Mouse (Mus musculus): ENCODE results near the gene Hist1h4h. TPM values are rescaled to one million over a fixed set of nuclear protein-coding genes. Genes with fewer than 3 reads are reported as not detected.
"Not testable (repeated sequence)": the region's sequence is repeated elsewhere in the genome, so short reads cannot be mapped to it uniquely, and the experiment has no call there.

Gene Hist1h4h
- polyA plus RNA-seq, 2 experiments = 5.5 to 18.2 TPM

DNA sequence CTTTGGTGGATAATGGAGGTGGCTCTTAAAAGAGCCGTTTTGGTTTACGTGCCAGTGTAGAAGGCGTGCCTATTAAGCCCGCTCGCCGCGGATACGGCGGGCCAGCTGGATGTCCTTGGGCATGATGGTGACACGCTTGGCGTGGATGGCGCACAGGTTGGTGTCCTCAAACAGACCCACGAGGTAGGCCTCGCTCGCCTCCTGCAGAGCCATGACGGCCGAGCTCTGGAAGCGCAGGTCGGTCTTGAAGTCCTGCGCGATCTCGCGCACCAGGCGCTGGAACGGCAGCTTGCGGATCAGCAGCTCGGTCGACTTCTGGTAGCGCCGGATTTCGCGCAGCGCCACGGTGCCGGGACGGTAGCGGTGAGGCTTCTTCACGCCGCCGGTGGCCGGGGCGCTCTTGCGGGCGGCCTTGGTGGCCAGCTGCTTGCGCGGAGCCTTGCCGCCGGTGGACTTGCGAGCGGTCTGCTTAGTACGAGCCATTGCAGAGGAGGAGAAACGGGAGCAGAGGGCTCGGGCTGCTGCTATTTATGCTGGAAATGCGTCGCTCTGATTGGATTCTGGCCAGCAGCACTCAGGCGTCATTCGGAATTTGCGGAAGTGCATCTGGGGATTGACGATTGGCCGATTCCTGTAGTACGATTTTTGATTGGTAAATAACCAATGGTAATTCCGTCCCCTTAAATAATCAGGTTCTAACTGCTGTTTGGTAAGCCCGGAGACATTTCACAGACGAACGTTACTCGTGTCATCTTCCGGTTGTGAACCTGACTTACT lies 31.2 kb downstream of the Hist1h4h start, which contains the start of gene Hist1h3e:
Gene Hist1h3e (minus strand): TSS at position 487 of the 777 bp plus-strand sequence.
- H3K4me3 ChIP-seq (replicated peaks; ENCODE audit: low read length) = peak within 1 kb of the TSS; percentile 39
- 0% methylated on average over 39 of the region's 67 CpGs for WGBS

DNA sequence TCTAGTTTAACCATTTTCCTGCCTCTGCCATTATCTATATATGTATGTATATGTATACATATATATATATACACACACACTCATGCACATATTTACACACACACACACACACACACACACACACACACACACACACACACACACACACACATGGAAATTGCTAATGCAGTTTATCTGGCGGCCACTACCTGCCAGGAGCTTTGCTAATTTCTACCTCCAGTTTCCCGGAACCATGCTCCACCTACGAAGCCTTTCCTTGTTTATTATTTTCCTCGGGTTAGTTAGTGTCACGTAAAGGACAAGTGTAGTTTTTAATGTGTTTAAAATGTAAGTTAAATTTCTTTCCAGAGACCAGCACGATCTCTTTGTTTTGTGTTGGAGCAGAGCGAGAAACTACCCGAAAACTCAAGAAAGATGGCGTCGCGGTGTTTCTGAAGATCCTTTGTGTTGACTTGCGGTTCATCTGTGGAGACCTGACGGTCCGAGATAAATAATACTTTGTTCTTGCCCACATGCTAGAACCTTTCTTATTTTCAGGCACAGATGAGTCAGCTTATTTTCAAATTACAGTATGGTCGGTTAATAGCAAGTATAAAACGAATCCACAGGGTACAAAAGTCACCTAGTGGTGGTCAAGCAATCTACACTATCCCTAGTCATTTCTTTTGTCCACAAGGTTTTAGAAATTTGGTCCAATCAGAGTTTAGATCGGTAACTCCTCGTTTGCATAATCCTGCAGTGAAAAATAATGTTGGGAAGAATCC lies 32.0 kb downstream of the Hist1h4h start:
- ATAC-seq (ENCODE audit: low FRiP score, low read depth) (peak; percentile 74), DNase-seq (ENCODE audit: low spot score) (peak; percentile 84)
- TF ChIP-seq POLR2A (IDR thresholded peaks at IDR 0.05; ENCODE audit: borderline replicate concordance, extremely low read depth, insufficient read depth, insufficient read length) = no peak

More for the DNA sequence above, 31.2 kb downstream of the Hist1h4h start, which contains the start of gene Hist1h3e:
- peak within 1 kb of the TSS; percentile 64 for H3K4me2 ChIP-seq (replicated peaks; ENCODE audit: low read depth, low read length, severe bottlenecking)
- not testable (repeated sequence) for H3K4me1 ChIP-seq (ENCODE audit: control insufficient read depth, insufficient read depth, low read length); H3K27me3 ChIP-seq (ENCODE audit: control insufficient read depth, insufficient read depth, low read length); H3K36me3 ChIP-seq (ENCODE audit: control insufficient read depth, insufficient read depth, low read length); H3K9me3 ChIP-seq (ENCODE audit: control insufficient read depth, low read length)
- peak; percentile 99; the same call in 1 of the 2 replicates for TF ChIP-seq POLR2A (IDR thresholded peaks at IDR 0.05; ENCODE audit: borderline replicate concordance, extremely low read depth, insufficient read depth, insufficient read length)
- peak; percentile 91 for ATAC-seq (ENCODE audit: low FRiP score, low read depth)
- H3K27ac ChIP-seq (replicated peaks; ENCODE audit: low read depth, low read length) = peak within 1 kb of the TSS; percentile 98
- peak; percentile 98 for DNase-seq (ENCODE audit: low spot score)
- H3K9ac ChIP-seq (ENCODE audit: low read depth, low read length, severe bottlenecking) = peak within 1 kb of the TSS; percentile 51

DNA sequence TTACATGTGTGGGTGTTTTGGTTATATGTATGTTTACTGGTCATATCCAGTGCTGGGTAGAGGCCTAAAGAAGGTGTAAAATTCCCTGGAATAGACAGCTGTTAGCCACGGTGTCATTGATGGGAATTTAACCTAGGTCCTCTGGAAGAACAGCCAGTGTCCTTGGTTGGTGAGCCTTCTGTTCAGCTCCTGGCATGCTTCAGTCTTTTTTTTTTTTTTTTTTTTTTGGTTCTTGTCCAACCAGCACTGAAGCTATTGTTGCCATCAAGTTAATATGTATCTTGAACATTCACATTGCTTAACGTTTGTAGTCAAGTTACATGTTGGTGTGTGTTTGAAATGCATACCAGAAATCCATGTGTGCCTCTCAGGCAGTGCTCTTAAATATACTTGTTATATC lies 33.6 kb downstream of the Hist1h4h start:
- H3K9ac ChIP-seq (ENCODE audit: low read depth, low read length, severe bottlenecking) = no peak overlapping the region
- DNase-seq (ENCODE audit: low spot score) (no peak), ATAC-seq (ENCODE audit: low FRiP score, low read depth) (no peak)
- H3K9me3 ChIP-seq (ENCODE audit: control insufficient read depth, low read length) = no peaks in the 10 kb centered on the region
- H3K27ac ChIP-seq (replicated peaks; ENCODE audit: low read depth, low read length) = peak overlapping the region; percentile 98; the same call in 1 of the 2 replicates
- 0 out of 2 replicates have a peak, but pooled peaks cover 2% of the 10 kb centered on the region for H3K4me1 ChIP-seq (ENCODE audit: control insufficient read depth, insufficient read depth, low read length)
- no peak overlapping the region for H3K4me3 ChIP-seq (replicated peaks; ENCODE audit: low read length)
- WGBS = 91% methylated on average over 2 of the region's 2 CpGs
- H3K4me2 ChIP-seq (replicated peaks; ENCODE audit: low read depth, low read length, severe bottlenecking) = no peak overlapping the region
- H3K36me3 ChIP-seq (ENCODE audit: control insufficient read depth, insufficient read depth, low read length) = no peaks in the 10 kb centered on the region
- no peaks in the 10 kb centered on the region for H3K27me3 ChIP-seq (ENCODE audit: control insufficient read depth, insufficient read depth, low read length)
- TF ChIP-seq POLR2A (IDR thresholded peaks at IDR 0.05; ENCODE audit: borderline replicate concordance, extremely low read depth, insufficient read depth, insufficient read length) = no peak

More for the DNA sequence above, 32.0 kb downstream of the Hist1h4h start:
- Histone ChIP-seq H3K27me3 (ENCODE audit: control insufficient read depth, insufficient read depth, low read length) (no peaks in the 10 kb centered on the region), H3K4me3 (replicated peaks; ENCODE audit: low read length) (peak overlapping the region; percentile 39), H3K4me2 (replicated peaks; ENCODE audit: low read depth, low read length, severe bottlenecking) (peak overlapping the region; percentile 64), H3K9me3 (ENCODE audit: control insufficient read depth, low read length) (no peaks in the 10 kb centered on the region), H3K36me3 (ENCODE audit: control insufficient read depth, insufficient read depth, low read length) (no peaks in the 10 kb centered on the region), H3K9ac (ENCODE audit: low read depth, low read length, severe bottlenecking) (peak overlapping the region; percentile 51), H3K27ac (replicated peaks; ENCODE audit: low read depth, low read length) (peak overlapping the region; percentile 98), H3K4me1 (ENCODE audit: control insufficient read depth, insufficient read depth, low read length) (0 out of 2 replicates have a peak, but pooled peaks cover 2% of the 10 kb centered on the region)
- WGBS = 5% methylated on average over 18 of the region's 18 CpGs

GRCm38 (mm10) chr13:23570261-23571021 lies 39.6 kb downstream of the Hist1h4h start:
- not testable (repeated sequence) for DNase-seq (ENCODE audit: low spot score); H3K9me3 ChIP-seq (ENCODE audit: control insufficient read depth, low read length); H3K36me3 ChIP-seq (ENCODE audit: control insufficient read depth, insufficient read depth, low read length); H3K27me3 ChIP-seq (ENCODE audit: control insufficient read depth, insufficient read depth, low read length); ATAC-seq (ENCODE audit: low FRiP score, low read depth)
- Histone ChIP-seq H3K4me3 (replicated peaks; ENCODE audit: low read length) (peak overlapping the region; percentile 40), H3K4me1 (ENCODE audit: control insufficient read depth, insufficient read depth, low read length) (peaks cover 13% of the 10 kb centered on the region; the same call in 1 of the 2 replicates), H3K4me2 (replicated peaks; ENCODE audit: low read depth, low read length, severe bottlenecking) (peak overlapping the region; percentile 56), H3K27ac (replicated peaks; ENCODE audit: low read depth, low read length) (peak overlapping the region; percentile 93), H3K9ac (ENCODE audit: low read depth, low read length, severe bottlenecking) (peak overlapping the region; percentile 47; the same call in 1 of the 2 replicates)
- WGBS = under 1% methylated on average over 7 of the region's 41 CpGs

Measured in limb, embryonic 14.5 days (tissue).